Mouse (Mus musculus) myocyte (in vitro differentiated cells): ENCODE results near the gene Gm7029.

ENCODE experiments used
- MAX ChIP-seq: IDR thresholded peaks from one replicate; pipeline ENCODE4 v1.6.1; 2011; ENCODE audit warnings: low read depth, mild to moderate bottlenecking, control low read depth
- POLR2A ChIP-seq: IDR thresholded peaks from one replicate; pipeline ENCODE4 v1.6.1; 2011; ENCODE audit warnings: low read depth, mild to moderate bottlenecking, control low read depth, moderate library complexity; ENCODE audit not compliant: insufficient read length
- TCF12 ChIP-seq: IDR thresholded peaks from one replicate; pipeline ENCODE4 v1.6.1; 2011; ENCODE audit warnings: mild to moderate bottlenecking, control low read depth; ENCODE audit not compliant: poor library complexity, insufficient read depth, severe bottlenecking

GRCm38 (mm10) chr17:33911813-33912414 is 38.3 kb downstream of the Gm7029 start:
- TF ChIP-seq MAX (no peak), TCF12 (no peak), POLR2A (no peak)
